Mouse (Mus musculus): ENCODE results near the gene Dhx37. TPM values are rescaled to one million over a fixed set of nuclear protein-coding genes. Genes with fewer than 3 reads are reported as not detected.

Gene Dhx37
- 3.3 and 3.4 TPM in 2 replicates for polyA plus RNA-seq (2015; fragmentation: Nextera tagmentation; extraction: Ambion mirVana)

GRCm38 (mm10) chr5:125433793-125434337 lies at the start of gene Dhx37:
Gene Dhx37, minus strand, starts transcription at chr5:125434121.
- Histone ChIP-seq H3K4me3 (ENCODE audit: low read depth, low read length) (peak within 1 kb of the TSS; percentile 92), H3K36me3 (replicated peaks; ENCODE audit: insufficient read depth, low read length) (peaks cover 24% of the 10 kb centered on the region), H3K9ac (replicated peaks) (peak within 1 kb of the TSS; percentile 97), H3K27ac (ENCODE audit: low read depth) (peak within 1 kb of the TSS; percentile 84), H3K9me3 (ENCODE audit: low read length) (no peaks in the 10 kb centered on the region), H3K27me3 (ENCODE audit: insufficient read depth, low read length) (no peaks in the 10 kb centered on the region), H3K4me1 (ENCODE audit: insufficient read depth) (peaks cover 17% of the 10 kb centered on the region), H3K4me2 (ENCODE audit: low read depth, low read length) (peak within 1 kb of the TSS; percentile 100)
- WGBS (ENCODE audit: insufficient replicate concordance) = under 1% methylated on average over 46 of the region's 46 CpGs
- TF ChIP-seq EP300 (IDR thresholded peaks at IDR 0.05; ENCODE audit: low read depth) (no peak), CTCF (IDR thresholded peaks at IDR 0.05; ENCODE audit: low read depth) (no peak)
- DNase-seq (peak; percentile 96), ATAC-seq (peak; percentile 95)

DNA sequence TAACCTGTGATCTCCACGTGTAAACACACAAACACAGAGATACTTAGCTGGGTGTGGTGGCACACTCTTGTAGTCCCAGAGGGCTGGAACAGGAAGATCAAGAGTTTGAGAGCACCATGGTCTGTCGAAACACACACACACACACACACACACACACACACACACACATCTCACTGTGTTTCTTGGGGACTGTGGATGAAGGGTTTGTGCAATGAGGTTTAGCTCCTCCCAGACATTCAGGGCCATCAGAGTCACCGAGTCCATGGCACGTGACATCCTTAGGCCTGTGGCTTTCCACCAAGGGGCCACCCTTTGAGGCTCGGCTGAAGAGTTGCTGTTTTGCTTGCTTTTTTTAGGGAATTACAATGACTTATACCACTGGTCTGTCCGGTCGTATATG lies 48.6 kb upstream of the Dhx37 start:
- H3K27ac ChIP-seq (ENCODE audit: low read depth) = no peak overlapping the region; the same call in 1 of the 2 replicates
- ATAC-seq (no peak), DNase-seq (no peak)
- no peaks in the 10 kb centered on the region for H3K27me3 ChIP-seq (ENCODE audit: insufficient read depth, low read length)
- H3K36me3 ChIP-seq (replicated peaks; ENCODE audit: insufficient read depth, low read length) = peaks cover 19% of the 10 kb centered on the region
- H3K9ac ChIP-seq (replicated peaks) = no peak overlapping the region
- H3K9me3 ChIP-seq (ENCODE audit: low read length) = no peaks in the 10 kb centered on the region
- H3K4me2 ChIP-seq (ENCODE audit: low read depth, low read length) = no peak overlapping the region
- no peak for TF ChIP-seq EP300 (IDR thresholded peaks at IDR 0.05; ENCODE audit: low read depth)
- no peak for TF ChIP-seq CTCF (IDR thresholded peaks at IDR 0.05; ENCODE audit: low read depth)
- no peak overlapping the region for H3K4me3 ChIP-seq (ENCODE audit: low read depth, low read length)
- 68% methylated on average over 7 of the region's 7 CpGs for WGBS (ENCODE audit: insufficient replicate concordance)
- H3K4me1 ChIP-seq (ENCODE audit: insufficient read depth) = peaks cover 17% of the 10 kb centered on the region

- H3K4me2 ChIP-seq (ENCODE audit: low read depth, low read length) = no peak overlapping the region
- peaks cover 33% of the 10 kb centered on the region for H3K4me1 ChIP-seq (ENCODE audit: insufficient read depth)
- DNase-seq (no peak), ATAC-seq (no peak)
- no peaks in the 10 kb centered on the region for H3K27me3 ChIP-seq (ENCODE audit: insufficient read depth, low read length)
- H3K4me3 ChIP-seq (ENCODE audit: low read depth, low read length) = no peak overlapping the region
- no peak for TF ChIP-seq EP300 (IDR thresholded peaks at IDR 0.05; ENCODE audit: low read depth)
- TF ChIP-seq CTCF (IDR thresholded peaks at IDR 0.05; ENCODE audit: low read depth) = no peak
- no peak overlapping the region for H3K27ac ChIP-seq (ENCODE audit: low read depth)
- H3K9me3 ChIP-seq (ENCODE audit: low read length) = no peaks in the 10 kb centered on the region
- 82% methylated on average over 11 of the region's 11 CpGs for WGBS (ENCODE audit: insufficient replicate concordance)
- H3K9ac ChIP-seq (replicated peaks) = no peak overlapping the region
- H3K36me3 ChIP-seq (replicated peaks; ENCODE audit: insufficient read depth, low read length) = peaks cover 11% of the 10 kb centered on the region
These were observed 46.7 kb upstream of the Dhx37 start for GRCm38 (mm10) chr5:125480434-125481231.

- H3K27ac ChIP-seq (ENCODE audit: low read depth) = no peak overlapping the region
- no peak overlapping the region for H3K9ac ChIP-seq (replicated peaks)
- H3K36me3 ChIP-seq (replicated peaks; ENCODE audit: insufficient read depth, low read length) = peaks cover 10% of the 10 kb centered on the region
- H3K9me3 ChIP-seq (ENCODE audit: low read length) = no peaks in the 10 kb centered on the region
- 81% methylated on average over 3 of the region's 3 CpGs for WGBS (ENCODE audit: insufficient replicate concordance)
- H3K4me3 ChIP-seq (ENCODE audit: low read depth, low read length) = no peak overlapping the region
- no peaks in the 10 kb centered on the region for H3K27me3 ChIP-seq (ENCODE audit: insufficient read depth, low read length)
- peaks cover 36% of the 10 kb centered on the region for H3K4me1 ChIP-seq (ENCODE audit: insufficient read depth)
- DNase-seq (no peak), ATAC-seq (no peak)
- TF ChIP-seq CTCF (IDR thresholded peaks at IDR 0.05; ENCODE audit: low read depth) = no peak
- TF ChIP-seq EP300 (IDR thresholded peaks at IDR 0.05; ENCODE audit: low read depth) = no peak
- H3K4me2 ChIP-seq (ENCODE audit: low read depth, low read length) = no peak overlapping the region
These were observed 45.5 kb upstream of the Dhx37 start for GRCm38 (mm10) chr5:125479376-125479775.

DNA sequence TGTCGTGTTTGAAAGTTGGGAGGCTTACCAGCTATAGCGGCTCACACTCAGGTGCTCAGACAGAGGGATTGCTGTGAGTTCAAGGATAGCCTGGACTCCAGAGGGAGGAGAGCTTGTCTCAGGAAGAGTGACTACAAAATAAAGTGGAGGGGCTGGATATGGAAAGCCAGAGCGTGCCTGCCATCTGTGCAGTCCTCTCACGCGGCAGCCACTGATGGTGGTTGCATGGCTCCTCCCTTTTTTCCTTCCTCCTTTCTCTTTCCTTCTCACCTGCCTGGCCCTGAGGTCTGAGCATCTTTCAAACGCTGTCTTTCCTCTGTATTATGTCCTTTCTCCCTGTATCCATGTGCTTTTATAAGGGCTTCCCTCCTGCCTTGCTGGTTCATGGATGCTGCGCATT lies 44.1 kb upstream of the Dhx37 start:
- H3K9me3 ChIP-seq (ENCODE audit: low read length) = no peaks in the 10 kb centered on the region
- ATAC-seq = no peak
- H3K4me3 ChIP-seq (ENCODE audit: low read depth, low read length) = no peak overlapping the region
- no peak overlapping the region for H3K27ac ChIP-seq (ENCODE audit: low read depth)
- no peak overlapping the region for H3K9ac ChIP-seq (replicated peaks)
- H3K4me1 ChIP-seq (ENCODE audit: insufficient read depth) = peaks cover 31% of the 10 kb centered on the region
- WGBS (ENCODE audit: insufficient replicate concordance) = 65% methylated on average over 7 of the region's 7 CpGs
- H3K36me3 ChIP-seq (replicated peaks; ENCODE audit: insufficient read depth, low read length) = peaks cover 5% of the 10 kb centered on the region
- no peak for DNase-seq
- no peak for TF ChIP-seq EP300 (IDR thresholded peaks at IDR 0.05; ENCODE audit: low read depth)
- no peak for TF ChIP-seq CTCF (IDR thresholded peaks at IDR 0.05; ENCODE audit: low read depth)
- H3K27me3 ChIP-seq (ENCODE audit: insufficient read depth, low read length) = no peaks in the 10 kb centered on the region
- no peak overlapping the region for H3K4me2 ChIP-seq (ENCODE audit: low read depth, low read length)

- DNase-seq (no peak), ATAC-seq (no peak)
- WGBS (ENCODE audit: insufficient replicate concordance) = 72% methylated on average over 7 of the region's 7 CpGs
- no peak overlapping the region for H3K4me3 ChIP-seq (ENCODE audit: low read depth, low read length)
- H3K4me1 ChIP-seq (ENCODE audit: insufficient read depth) = peaks cover 31% of the 10 kb centered on the region
- no peak overlapping the region; the same call in 1 of the 2 replicates for H3K9ac ChIP-seq (replicated peaks)
- H3K9me3 ChIP-seq (ENCODE audit: low read length) = no peaks in the 10 kb centered on the region
- H3K27ac ChIP-seq (ENCODE audit: low read depth) = no peak overlapping the region
- TF ChIP-seq CTCF (IDR thresholded peaks at IDR 0.05; ENCODE audit: low read depth) (no peak), EP300 (IDR thresholded peaks at IDR 0.05; ENCODE audit: low read depth) (no peak)
- H3K36me3 ChIP-seq (replicated peaks; ENCODE audit: insufficient read depth, low read length) = peaks cover under 1% of the 10 kb centered on the region; the same call in 1 of the 2 replicates
- no peaks in the 10 kb centered on the region for H3K27me3 ChIP-seq (ENCODE audit: insufficient read depth, low read length)
- peak overlapping the region; percentile 99; the same call in 1 of the 2 replicates for H3K4me2 ChIP-seq (ENCODE audit: low read depth, low read length)
These were observed 43.6 kb upstream of the Dhx37 start for GRCm38 (mm10) chr5:125477533-125477932.

All from liver, postnatal 0 days (tissue).